In genomic region chr8:12396501-12397345, GRCm38 (mm10) we compare ENCODE assay signal across 9 mouse cellular contexts. TPM values are rescaled to one million over a fixed set of nuclear protein-coding genes. Genes with fewer than 3 reads are reported as not detected.
DNase-seq lines count a peak whose midpoint lies in the region; ATAC-seq and TF ChIP-seq lines count a peak whose summit lies in the region.
"Had no signal": no experiment of that assay in that cellular context is flagged by ENCODE, and none has a peak within 500 bp of the region (broad histone marks: within the 10 kb centered on the region; RNA-seq: fewer than 3 reads in every experiment).

No protein-coding gene starts in this region.

- no peak overlapping the region for H3K27ac ChIP-seq in testis, adult 2 months (ENCODE audit: control insufficient read depth, insufficient read depth, low read depth, low read length)
- no peak overlapping the region for H3K27ac ChIP-seq in liver, embryonic 12.5 days

- no peaks in the 10 kb centered on the region for H3K9me3 ChIP-seq in liver, embryonic 12.5 days (replicated peaks)

- peak overlapping the region; percentile 65 for H3K4me3 ChIP-seq in testis, adult 2 months (ENCODE audit: control insufficient read depth, low read depth, low read length)
- H3K4me3 ChIP-seq in liver, embryonic 12.5 days, result peak overlapping the region; percentile 21

- H3K4me2 ChIP-seq in liver, embryonic 12.5 days, result peak overlapping the region; percentile 39

- DNase-seq in cerebellum, postnatal 10 days, result peak; percentile 36 to 43
- no peak for DNase-seq in cerebellum, adult 11-12 months
- DNase-seq in testis, postnatal 14 days (ENCODE audit: low spot score), result no peak
- DNase-seq in testis, postnatal 10 days (ENCODE audit: low spot score), result peak; percentile 46
- DNase-seq in adipocyte (ENCODE audit: low spot score) (no peak), MN1 (ENCODE audit: low spot score) (no peak)
- DNase-seq: kidney, adult 9 months had no signal

- H3K36me3 ChIP-seq in testis, adult 2 months (ENCODE audit: control insufficient read depth, insufficient read depth, low read length), result no peaks in the 10 kb centered on the region
- H3K36me3 ChIP-seq in liver, embryonic 12.5 days, result no peaks in the 10 kb centered on the region

- no peak for TF ChIP-seq CTCF in testis, adult 2 months (IDR thresholded peaks at IDR 0.05; ENCODE audit: control insufficient read depth, insufficient read depth, insufficient replicate concordance, low read depth, low read length)

- no peak for TF ChIP-seq POLR2A in testis, adult 2 months (IDR thresholded peaks at IDR 0.05; ENCODE audit: control insufficient read depth, low read depth, low read length)

- peaks cover 26% of the 10 kb centered on the region for H3K27me3 ChIP-seq in testis, adult 2 months (ENCODE audit: control insufficient read depth, insufficient read depth, low read length)
- H3K27me3 ChIP-seq in liver, embryonic 12.5 days (replicated peaks), result peaks cover 97% of the 10 kb centered on the region

- ATAC-seq in liver, embryonic 12.5 days, result no peak

- WGBS in liver, embryonic 12.5 days (ENCODE audit: insufficient replicate concordance), result 1% methylated on average over 89 of the region's 118 CpGs

- H3K4me1 ChIP-seq in testis, adult 2 months (ENCODE audit: control insufficient read depth, insufficient read depth, low read length), result peaks cover 26% of the 10 kb centered on the region
- 0 out of 2 replicates have a peak, but pooled peaks cover 19% of the 10 kb centered on the region for H3K4me1 ChIP-seq in liver, embryonic 12.5 days

- H3K9ac ChIP-seq in liver, embryonic 12.5 days, result no peak overlapping the region

RNA-seq across cellular contexts. Expression of gene Sox1, which starts 1.6 kb away (rescaled TPM):
- polyA plus RNA-seq in testis, adult 2 months (2012; rRNA removed), result 0.91 and 1.6 TPM in 2 replicates
- polyA plus RNA-seq in liver, embryonic 12.5 days (2016; fragmentation: Nextera tagmentation; extraction: Ambion mirVana), result not detected in 2 replicates

Comparison
In these comparisons a context has a peak if more than half of its experiments do, and no peak if none do; other contexts are left out.
1. DNase-seq: peak in cerebellum, postnatal 10 days (2 of 2) and testis, postnatal 10 days (single experiment); none in cerebellum, adult 11-12 months (single experiment), testis, postnatal 14 days (single experiment), adipocyte (single experiment) and MN1 (single experiment).